Mouse (Mus musculus): ENCODE results near the gene Tigd2. TPM values are rescaled to one million over a fixed set of nuclear protein-coding genes. Genes with fewer than 3 reads are reported as not detected.
"Not testable (repeated sequence)": the region's sequence is repeated elsewhere in the genome, so short reads cannot be mapped to it uniquely, and the experiment has no call there.

Gene Tigd2
- polyA plus RNA-seq, 1 experiment = 13.6 TPM

- TF ChIP-seq CTCF (IDR thresholded peaks at IDR 0.05; ENCODE audit: low read depth, low read length) (no peak), POLR2A (IDR thresholded peaks at IDR 0.05; ENCODE audit: borderline replicate concordance, low read depth, low read length) (no peak)
- Histone ChIP-seq H3K27ac (ENCODE audit: insufficient read depth, low read depth, low read length) (peak overlapping the region; percentile 69), H3K4me3 (ENCODE audit: insufficient read depth, low read length) (peak overlapping the region; percentile 44), H3K4me1 (ENCODE audit: control insufficient read depth, insufficient read depth, low read length) (peaks cover 11% of the 10 kb centered on the region)
Measured at GRCm38 (mm10) chr6:59185010-59185699, 23.5 kb upstream of the Tigd2 start.

GRCm38 (mm10) chr6:59190006-59190405, 18.7 kb upstream of the Tigd2 start:
- no peak overlapping the region for H3K4me3 ChIP-seq (ENCODE audit: insufficient read depth, low read length)
- H3K4me1 ChIP-seq (ENCODE audit: control insufficient read depth, insufficient read depth, low read length) = peaks cover 6% of the 10 kb centered on the region
- H3K27ac ChIP-seq (ENCODE audit: insufficient read depth, low read depth, low read length) = no peak overlapping the region
- TF ChIP-seq CTCF (IDR thresholded peaks at IDR 0.05; ENCODE audit: low read depth, low read length) (no peak), POLR2A (IDR thresholded peaks at IDR 0.05; ENCODE audit: borderline replicate concordance, low read depth, low read length) (no peak)

- H3K27ac ChIP-seq (ENCODE audit: insufficient read depth, low read depth, low read length); H3K4me1 ChIP-seq (ENCODE audit: control insufficient read depth, insufficient read depth, low read length); H3K4me3 ChIP-seq (ENCODE audit: insufficient read depth, low read length): not testable (repeated sequence)
Measured at GRCm38 (mm10) chr6:59194518-59194917, 14.2 kb upstream of the Tigd2 start.

GRCm38 (mm10) chr6:59195849-59196635, 12.6 kb upstream of the Tigd2 start:
- no peak for TF ChIP-seq POLR2A (IDR thresholded peaks at IDR 0.05; ENCODE audit: borderline replicate concordance, low read depth, low read length)
- TF ChIP-seq CTCF (IDR thresholded peaks at IDR 0.05; ENCODE audit: low read depth, low read length) = no peak
- H3K4me3 ChIP-seq (ENCODE audit: insufficient read depth, low read length) = no peak overlapping the region
- no peak overlapping the region for H3K27ac ChIP-seq (ENCODE audit: insufficient read depth, low read depth, low read length)
- H3K4me1 ChIP-seq (ENCODE audit: control insufficient read depth, insufficient read depth, low read length) = peaks cover 10% of the 10 kb centered on the region

GRCm38 (mm10) chr6:59196746-59197145, 11.9 kb upstream of the Tigd2 start:
- peaks cover 10% of the 10 kb centered on the region for H3K4me1 ChIP-seq (ENCODE audit: control insufficient read depth, insufficient read depth, low read length)
- no peak overlapping the region for H3K4me3 ChIP-seq (ENCODE audit: insufficient read depth, low read length)
- no peak overlapping the region for H3K27ac ChIP-seq (ENCODE audit: insufficient read depth, low read depth, low read length)
- TF ChIP-seq CTCF (IDR thresholded peaks at IDR 0.05; ENCODE audit: low read depth, low read length) = no peak
- no peak for TF ChIP-seq POLR2A (IDR thresholded peaks at IDR 0.05; ENCODE audit: borderline replicate concordance, low read depth, low read length)

- no peak for TF ChIP-seq POLR2A (IDR thresholded peaks at IDR 0.05; ENCODE audit: borderline replicate concordance, low read depth, low read length)
- no peak for TF ChIP-seq CTCF (IDR thresholded peaks at IDR 0.05; ENCODE audit: low read depth, low read length)
- H3K4me3 ChIP-seq (ENCODE audit: insufficient read depth, low read length) = no peak overlapping the region
- no peak overlapping the region for H3K27ac ChIP-seq (ENCODE audit: insufficient read depth, low read depth, low read length)
- peaks cover 10% of the 10 kb centered on the region for H3K4me1 ChIP-seq (ENCODE audit: control insufficient read depth, insufficient read depth, low read length)
Measured at GRCm38 (mm10) chr6:59198356-59198755, 10.3 kb upstream of the Tigd2 start.

GRCm38 (mm10) chr6:59199021-59199420, 9.6 kb upstream of the Tigd2 start:
- no peak overlapping the region for H3K27ac ChIP-seq (ENCODE audit: insufficient read depth, low read depth, low read length)
- H3K4me3 ChIP-seq (ENCODE audit: insufficient read depth, low read length) = no peak overlapping the region
- H3K4me1 ChIP-seq (ENCODE audit: control insufficient read depth, insufficient read depth, low read length) = peaks cover 10% of the 10 kb centered on the region
- TF ChIP-seq POLR2A (IDR thresholded peaks at IDR 0.05; ENCODE audit: borderline replicate concordance, low read depth, low read length) (no peak), CTCF (IDR thresholded peaks at IDR 0.05; ENCODE audit: low read depth, low read length) (no peak)

- Histone ChIP-seq H3K4me1 (ENCODE audit: control insufficient read depth, insufficient read depth, low read length) (peaks cover 14% of the 10 kb centered on the region), H3K4me3 (ENCODE audit: insufficient read depth, low read length) (no peak overlapping the region), H3K27ac (ENCODE audit: insufficient read depth, low read depth, low read length) (no peak overlapping the region)
- TF ChIP-seq CTCF (IDR thresholded peaks at IDR 0.05; ENCODE audit: low read depth, low read length) (no peak), POLR2A (IDR thresholded peaks at IDR 0.05; ENCODE audit: borderline replicate concordance, low read depth, low read length) (no peak)
Measured at GRCm38 (mm10) chr6:59207561-59207960, 1.1 kb upstream of the Tigd2 start.

GRCm38 (mm10) chr6:59209299-59209707, 633 bp downstream of the Tigd2 start:
- Histone ChIP-seq H3K27ac (ENCODE audit: insufficient read depth, low read depth, low read length) (peak overlapping the region; percentile 66), H3K4me3 (ENCODE audit: insufficient read depth, low read length) (peak overlapping the region; percentile 76), H3K4me1 (ENCODE audit: control insufficient read depth, insufficient read depth, low read length) (peaks cover 19% of the 10 kb centered on the region)
- TF ChIP-seq POLR2A (IDR thresholded peaks at IDR 0.05; ENCODE audit: borderline replicate concordance, low read depth, low read length) (no peak), CTCF (IDR thresholded peaks at IDR 0.05; ENCODE audit: low read depth, low read length) (no peak)

GRCm38 (mm10) chr6:59233191-59233590, 24.5 kb downstream of the Tigd2 start:
- no peak overlapping the region for H3K4me3 ChIP-seq (ENCODE audit: insufficient read depth, low read length)
- no peaks in the 10 kb centered on the region for H3K4me1 ChIP-seq (ENCODE audit: control insufficient read depth, insufficient read depth, low read length)
- no peak overlapping the region for H3K27ac ChIP-seq (ENCODE audit: insufficient read depth, low read depth, low read length)
- TF ChIP-seq CTCF (IDR thresholded peaks at IDR 0.05; ENCODE audit: low read depth, low read length) = no peak
- TF ChIP-seq POLR2A (IDR thresholded peaks at IDR 0.05; ENCODE audit: borderline replicate concordance, low read depth, low read length) = no peak
